Mouse (Mus musculus): ENCODE results near the gene Rhbdl1.

GRCm38 (mm10) chr17:25833961-25834594 is 3.0 kb downstream of the Rhbdl1 start:
- TF ChIP-seq POLR2A (IDR thresholded peaks at IDR 0.05; ENCODE audit: borderline replicate concordance, low read depth, low read length) (no peak), CTCF (IDR thresholded peaks at IDR 0.05; ENCODE audit: low read depth, low read length) (no peak)
